Mouse (Mus musculus) Patski (cell line): Measurements from ENCODE around the gene Hist1h1a. TPM values are rescaled to one million over a fixed set of nuclear protein-coding genes. Genes with fewer than 3 reads are reported as not detected.
"Not testable (repeated sequence)": the region's sequence is repeated elsewhere in the genome, so short reads cannot be mapped to it uniquely, and the experiment has no call there.

Experiments used
- ATAC-seq: fragments of 100-300 bp; one replicate; pipeline ENCODE4 v1.8.0; 2021
- CTCF ChIA-PET: fragments of 350-600 bp; sonication (Branson Sonifier 250); formaldehyde crosslinking; loops from one replicate; lab custom pipeline; 2022; ENCODE audit warnings: inconsistent platforms; lab: Charles Lee
- POLR2A ChIA-PET: fragments of 350-600 bp; sonication (Branson Sonifier 250); formaldehyde crosslinking; loops from one replicate; lab custom pipeline; 2022; ENCODE audit warnings: antibody characterized with exemption, inconsistent platforms; lab: Charles Lee
- DNase-seq: peaks from one replicate; pipeline ENCODE4 v3.0.0-alpha.2; 2011; ENCODE audit warnings: low read depth, low spot score
- H3K27me3 ChIP-seq: fragments of 371-371 bp; one replicate; pipeline ENCODE4 v1.5.1; 2021
- CTCF ChIP-seq: fragments of 100-300 bp; IDR thresholded peaks from one replicate; pipeline ENCODE4 v1.5.1; 2021
- in situ Hi-C: fragments of 300-500 bp; cut with MboI; formaldehyde crosslinking; loops from 3 replicates; pipeline ENCODE4 v1.11.1; 2018; ENCODE audit warnings: low pct_unique_long_range_greater_than_20kb, mixed read lengths
- polyA plus RNA-seq: library from polyadenylated mRNA; unstranded; gene quantifications from one replicate; pipeline ENCODE4 v1.2.3, GENCODE M21; 2021

The Hist1h1a gene
- polyA plus RNA-seq, 1 experiment from 2014 or later = 1.2 TPM

- POLR2A ChIA-PET = interaction anchor here (0.8 kb wide), 1 partner anchor 165 kb away, joined by 3 read pairs; no protein-coding TSS in a partner anchor
- no peaks in the 10 kb centered on the region for H3K27me3 ChIP-seq
- CTCF ChIA-PET = interaction anchor here (1.2 kb wide), 1 partner anchor 13 kb away, joined by 3 read pairs; no protein-coding TSS in a partner anchor
- peak; percentile 6 for ATAC-seq
- in situ Hi-C loops = loop anchor here (10.0 to 25.0 kb wide), 2 partner anchors 310 to 1712 kb away; partner anchors contain the start of genes Hist1h2ah and Hist1h2bk
- no peak for TF ChIP-seq CTCF
- DNase-seq = no peak
Observed at GRCm38 (mm10) chr13:23747081-23747891, 16.2 kb upstream of the Hist1h1a start.

- CTCF ChIA-PET = no interaction called here
- DNase-seq (no peak), ATAC-seq (no peak)
- in situ Hi-C loops = loop anchor here (10.0 to 25.0 kb wide), 2 partner anchors 311 to 1713 kb away; partner anchors contain the start of genes Hist1h2ah and Hist1h2bk
- no peaks in the 10 kb centered on the region for H3K27me3 ChIP-seq
- POLR2A ChIA-PET = no interaction called here
- no peak for TF ChIP-seq CTCF
Observed at GRCm38 (mm10) chr13:23747892-23748288, 15.6 kb upstream of the Hist1h1a start.

- DNase-seq (no peak), ATAC-seq (no peak)
- in situ Hi-C loops = loop anchor here (10.0 to 25.0 kb wide), 3 partner anchors 312 to 1962 kb away; partner anchors contain the start of genes Hist1h1b, Hist1h2ah, Hist1h2an and Hist1h2bk
- no peak for TF ChIP-seq CTCF
- ChIA-PET POLR2A (interaction anchor here (1.0 kb wide), 1 partner anchor 128 kb away, joined by 3 read pairs; no protein-coding TSS in a partner anchor), CTCF (no interaction called here)
- H3K27me3 ChIP-seq = no peaks in the 10 kb centered on the region
Observed at GRCm38 (mm10) chr13:23749563-23750121, 13.8 kb upstream of the Hist1h1a start.

- ATAC-seq, DNase-seq, H3K27me3 ChIP-seq: not testable (repeated sequence)
- in situ Hi-C loops = loop anchor here (25.0 kb wide), 1 partner anchor 1964 kb away; the partner anchor contains the start of genes Hist1h1b, Hist1h2an, Hist1h2bp and Hist1h3i
- CTCF ChIA-PET = interaction anchor here (0.8 kb wide), 1 partner anchor 196 kb away, joined by 3 read pairs; no protein-coding TSS in a partner anchor
- POLR2A ChIA-PET = interaction anchor here (0.8 to 1.2 kb wide), 2 partner anchors 10 to 182 kb away, joined by 3 read pairs; partner anchors contain the start of gene Hist1h4a
Observed at GRCm38 (mm10) chr13:23750839-23751477, 12.5 kb upstream of the Hist1h1a start, which contains the start of gene Hist1h2ab. Hist1h2ab (plus strand) TSS chr13:23751126.

GRCm38 (mm10) chr13:23751478-23751956, 11.9 kb upstream of the Hist1h1a start:
- ChIA-PET POLR2A (interaction anchor here (0.8 to 1.2 kb wide), 3 partner anchors 10 to 183 kb away, joined by 3 to 4 read pairs (median 3); partner anchors contain the start of gene Hist1h4a), CTCF (interaction anchor here (1.3 to 1.6 kb wide), 2 partner anchors 12 to 51 kb away, joined by 3 to 4 read pairs; no protein-coding TSS in a partner anchor)
- DNase-seq = no peak
- ATAC-seq = no peak
- in situ Hi-C loops = loop anchor here (25.0 kb wide), 1 partner anchor 1964 kb away; the partner anchor contains the start of genes Hist1h1b, Hist1h2an, Hist1h2bp and Hist1h3i
- no peak for TF ChIP-seq CTCF
- no peaks in the 10 kb centered on the region for H3K27me3 ChIP-seq

GRCm38 (mm10) chr13:23752067-23752741, 11.3 kb upstream of the Hist1h1a start, which contains the start of gene Hist1h3b:
Hist1h3b (plus strand) TSS chr13:23752267.
- DNase-seq, H3K27me3 ChIP-seq: not testable (repeated sequence)
- ChIA-PET POLR2A (interaction anchor here (0.8 to 1.2 kb wide), 4 partner anchors 9 to 183 kb away, joined by 3 to 4 read pairs (median 3); partner anchors contain the start of genes Hist1h1a and Hist1h4a), CTCF (interaction anchor here (1.3 to 1.6 kb wide), 2 partner anchors 13 to 51 kb away, joined by 3 to 4 read pairs; no protein-coding TSS in a partner anchor)
- peak; percentile 82 for ATAC-seq
- in situ Hi-C loops = loop anchor here (25.0 kb wide), 1 partner anchor 1965 kb away; the partner anchor contains the start of genes Hist1h1b, Hist1h2an, Hist1h2bp and Hist1h3i

DNA sequence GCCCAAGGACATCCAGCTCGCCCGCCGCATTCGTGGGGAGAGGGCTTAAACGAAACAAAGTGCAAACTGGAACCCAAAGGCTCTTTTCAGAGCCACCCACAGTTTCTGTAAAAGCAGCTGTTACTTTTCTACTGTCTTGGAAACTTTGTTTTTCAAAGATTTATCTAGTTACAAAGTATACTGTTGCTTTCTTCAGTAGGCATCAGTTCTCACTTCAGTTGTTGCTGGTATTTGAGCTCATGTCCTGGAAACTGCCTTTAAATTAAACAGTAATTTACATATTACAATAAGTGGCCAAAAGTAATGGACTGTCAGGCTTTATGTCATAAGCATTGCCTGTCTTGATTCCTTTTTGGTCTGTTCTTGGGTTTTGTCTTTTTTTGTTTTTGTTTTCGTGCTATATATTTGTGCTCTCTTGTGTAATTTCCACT, 10.7 kb upstream of the Hist1h1a start:
- ChIA-PET POLR2A (interaction anchor here (1.0 kb wide), 1 partner anchor 11 kb away, joined by 3 read pairs; the partner anchor contains the start of gene Hist1h1a), CTCF (interaction anchor here (1.3 to 1.6 kb wide), 2 partner anchors 13 to 52 kb away, joined by 3 to 4 read pairs; no protein-coding TSS in a partner anchor)
- no peaks in the 10 kb centered on the region for H3K27me3 ChIP-seq
- ATAC-seq (no peak), DNase-seq (no peak)
- in situ Hi-C loops = loop anchor here (25.0 kb wide), 1 partner anchor 1965 kb away; the partner anchor contains the start of genes Hist1h1b, Hist1h2an, Hist1h2bp and Hist1h3i
- no peak for TF ChIP-seq CTCF

DNA sequence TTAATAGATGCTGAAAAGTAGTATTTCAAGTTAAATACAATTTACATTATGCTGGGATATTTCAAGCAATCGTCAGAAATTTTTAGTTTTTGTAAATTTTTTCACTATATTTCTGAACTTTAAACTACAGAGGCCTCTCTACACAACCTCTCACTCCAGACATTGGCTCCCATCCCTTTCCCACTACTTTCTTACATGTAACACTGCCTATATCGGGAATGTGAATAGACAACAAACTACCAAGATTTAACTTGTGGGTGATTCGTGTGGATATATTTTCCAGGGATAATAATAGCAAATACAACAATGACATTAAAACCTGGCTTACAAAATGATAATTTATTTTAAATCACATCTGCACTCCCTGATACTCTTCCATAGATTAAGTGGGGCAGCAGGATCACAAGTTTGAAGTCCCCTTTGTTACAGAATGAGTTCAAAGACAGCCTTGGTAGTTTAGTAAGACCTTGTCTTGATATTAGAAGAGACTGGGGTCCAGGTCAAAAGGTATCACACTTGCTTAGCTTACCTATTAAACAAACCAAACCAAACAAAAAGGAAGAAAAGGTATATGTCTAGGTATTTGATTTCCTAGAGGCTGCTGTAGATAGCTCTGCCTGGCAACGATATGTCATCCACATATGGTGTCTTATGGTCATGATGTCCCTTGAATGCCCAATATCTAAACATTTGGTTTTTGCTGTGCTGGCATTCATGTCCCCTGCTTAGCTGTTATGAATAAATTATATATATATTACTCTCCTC, 10.0 kb upstream of the Hist1h1a start:
- in situ Hi-C loops = loop anchor here (25.0 kb wide), 1 partner anchor 1966 kb away; the partner anchor contains the start of genes Hist1h1b, Hist1h2an, Hist1h2bp and Hist1h3i
- POLR2A ChIA-PET = interaction anchor here (1.0 kb wide), 1 partner anchor 10 kb away, joined by 3 read pairs; the partner anchor contains the start of gene Hist1h1a
- TF ChIP-seq CTCF = no peak
- CTCF ChIA-PET = interaction anchor here (1.1 kb wide), 1 partner anchor 10 kb away, joined by 4 read pairs; the partner anchor contains the start of gene Hist1h1a
- ATAC-seq (no peak), DNase-seq (no peak)
- no peaks in the 10 kb centered on the region for H3K27me3 ChIP-seq
